Mouse (Mus musculus): Measurements from ENCODE around the gene Mysm1. TPM values are rescaled to one million over a fixed set of nuclear protein-coding genes. Genes with fewer than 3 reads are reported as not detected.

Gene Mysm1
- polyA plus RNA-seq (2017; shearing (Covaris generic)): 10 to 100 TPM; 89.2 to 94.0 TPM

DNA sequence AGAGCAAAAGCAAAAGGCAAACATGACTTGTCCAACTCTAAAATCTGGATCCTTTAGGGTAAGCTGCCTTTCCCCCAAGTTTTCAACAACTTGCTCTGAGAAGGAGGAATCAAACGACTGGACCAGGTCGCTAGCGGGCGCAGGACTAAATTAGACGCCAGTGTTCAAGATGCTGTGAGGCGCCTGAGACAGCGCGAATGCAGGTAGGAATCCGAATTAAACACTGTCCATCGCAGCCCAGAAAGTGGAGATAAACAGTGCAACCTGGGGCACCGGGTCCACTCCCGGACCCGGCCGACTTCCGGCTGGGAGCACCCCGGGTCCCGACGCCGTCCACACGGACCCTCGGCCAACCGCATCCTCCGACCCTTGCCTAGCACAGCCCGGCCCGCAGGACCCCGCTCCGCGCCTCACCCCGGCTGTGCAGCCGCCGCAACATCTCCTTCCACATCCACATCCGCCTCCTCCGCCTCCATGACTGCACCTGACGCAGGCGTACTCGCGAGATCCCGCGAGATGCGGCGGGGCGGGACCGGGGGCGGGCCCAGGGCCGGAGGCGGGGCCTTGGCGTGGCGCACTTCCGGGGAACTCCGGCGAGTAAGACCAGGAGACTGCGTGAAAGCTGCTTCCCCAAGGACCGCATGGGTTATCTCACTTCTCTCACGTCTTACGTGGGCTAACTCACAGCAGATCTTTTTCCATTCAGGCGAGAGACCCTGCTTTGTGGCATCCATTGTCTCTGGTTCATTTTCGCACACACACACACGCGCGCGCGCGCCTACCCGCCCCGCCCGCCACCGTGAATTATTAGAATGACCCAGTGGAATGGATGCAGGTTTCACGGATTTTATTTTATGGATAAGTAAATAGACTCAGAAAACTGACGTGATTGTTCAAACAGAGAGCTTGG, at the start of gene Mysm1:
Gene Mysm1, minus strand, starts transcription at position 511 of the 910 bp plus-strand sequence.
- ATAC-seq: peak; percentile 92

DNA sequence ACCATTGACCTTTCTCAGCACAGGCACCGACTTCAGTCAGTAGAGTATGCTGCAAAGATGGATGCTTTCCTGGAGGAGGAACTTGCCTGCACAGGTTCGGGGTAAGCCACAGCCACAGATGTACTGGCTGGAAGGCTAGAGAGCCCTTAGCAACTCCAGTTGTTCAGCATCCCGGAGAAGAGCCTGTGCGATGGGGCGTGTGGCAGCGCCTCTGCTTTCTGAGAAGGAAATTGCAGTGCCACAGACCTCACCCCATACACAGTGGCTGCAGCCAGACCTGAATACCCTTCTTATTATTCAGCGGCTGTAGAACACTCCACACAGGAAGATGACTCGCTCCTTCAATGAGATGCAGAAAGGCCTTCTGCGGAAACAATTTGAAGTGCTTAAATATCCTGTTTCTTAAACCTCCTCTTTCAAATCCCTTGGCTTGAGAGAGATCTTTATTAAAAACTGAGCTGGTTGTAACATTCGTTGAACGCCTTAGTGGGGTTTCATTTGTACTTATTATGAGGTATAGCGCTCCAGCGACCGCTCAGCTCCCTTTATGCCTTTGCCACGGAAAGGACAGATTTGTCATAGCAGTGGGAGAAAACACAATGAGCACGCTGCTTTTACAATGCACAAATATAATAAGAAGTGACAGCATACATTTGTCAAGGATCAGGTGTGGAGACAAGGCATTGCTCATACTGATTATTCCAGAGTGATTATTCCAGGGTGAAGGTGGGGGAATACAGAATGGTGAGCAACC, 47.1 kb upstream of the Mysm1 start:
- ATAC-seq: no peak

DNA sequence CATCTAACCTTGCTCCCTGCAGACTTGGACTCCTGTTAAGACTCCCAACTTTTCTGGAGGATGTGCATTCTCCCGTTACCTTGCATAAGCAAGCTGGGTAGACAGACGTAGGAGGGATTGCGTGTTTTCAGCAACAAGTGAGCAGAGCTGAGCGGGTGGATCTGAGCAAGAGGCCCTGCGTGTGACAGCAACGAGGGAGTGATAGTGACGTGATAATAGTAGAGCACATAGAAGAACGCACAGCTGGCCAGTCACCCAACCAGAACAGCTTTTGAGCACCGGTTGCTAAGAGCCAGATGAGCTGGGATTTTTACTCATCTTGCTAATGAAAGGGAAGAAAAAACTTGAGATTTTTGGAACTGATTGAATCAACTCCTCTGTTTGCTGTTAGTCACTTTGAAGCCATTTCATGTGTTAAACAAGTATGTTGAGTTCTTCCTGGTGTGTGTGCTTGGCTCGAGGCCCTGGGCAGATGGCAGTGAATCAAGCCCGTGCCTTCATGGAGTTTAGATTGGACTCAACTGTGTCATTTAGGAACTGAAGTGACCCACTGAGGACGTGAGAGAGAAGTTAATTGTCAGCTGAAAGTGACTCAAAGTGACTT, 44.6 kb upstream of the Mysm1 start:
- no peak for ATAC-seq

DNA sequence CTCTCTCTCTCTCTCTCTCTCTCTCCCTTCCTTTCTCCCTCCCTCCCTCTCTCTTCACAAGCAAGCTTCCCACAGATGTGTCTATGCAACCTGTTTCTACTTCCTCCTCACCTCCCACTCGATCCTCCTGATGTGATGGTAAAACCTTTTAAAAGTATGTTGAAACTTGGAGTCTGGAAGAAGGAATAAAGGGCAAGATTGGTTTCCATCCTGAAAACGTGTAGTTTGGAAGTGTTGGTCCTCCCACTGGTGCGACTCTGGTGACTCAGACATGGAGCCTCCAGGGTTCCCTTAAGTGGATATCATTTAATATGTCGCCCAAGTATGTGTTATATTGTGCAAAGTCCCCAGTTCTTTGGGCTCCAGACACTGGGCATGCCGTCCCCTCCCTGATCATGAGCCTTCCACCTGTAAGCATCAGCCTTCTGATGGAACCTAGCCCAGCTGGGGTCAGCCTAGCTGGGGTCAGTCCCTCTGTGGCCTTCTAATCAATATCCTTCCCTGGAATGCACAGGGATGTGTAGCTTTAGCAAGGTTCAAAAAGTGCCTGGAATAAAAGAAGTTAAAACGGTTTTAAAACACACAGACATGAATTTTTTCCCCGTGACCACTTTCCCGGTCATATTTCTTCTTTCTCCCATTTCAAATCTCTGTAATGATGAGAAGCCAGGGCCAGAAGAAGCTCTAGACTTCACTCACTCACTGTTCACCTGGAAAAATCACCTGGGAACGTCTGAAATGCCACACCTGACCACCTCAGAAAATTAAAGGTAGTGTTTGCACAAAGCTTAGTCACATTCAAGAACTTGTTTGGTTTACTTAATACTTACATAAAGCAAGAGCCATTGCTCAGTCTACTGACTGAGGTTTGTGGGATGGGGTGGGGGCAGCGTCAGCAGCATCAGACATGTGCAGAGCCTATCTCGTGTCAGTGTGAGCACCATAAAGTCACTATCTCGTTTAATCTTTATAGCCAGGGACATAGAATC, 43.0 kb upstream of the Mysm1 start:
- ATAC-seq: no peak

DNA sequence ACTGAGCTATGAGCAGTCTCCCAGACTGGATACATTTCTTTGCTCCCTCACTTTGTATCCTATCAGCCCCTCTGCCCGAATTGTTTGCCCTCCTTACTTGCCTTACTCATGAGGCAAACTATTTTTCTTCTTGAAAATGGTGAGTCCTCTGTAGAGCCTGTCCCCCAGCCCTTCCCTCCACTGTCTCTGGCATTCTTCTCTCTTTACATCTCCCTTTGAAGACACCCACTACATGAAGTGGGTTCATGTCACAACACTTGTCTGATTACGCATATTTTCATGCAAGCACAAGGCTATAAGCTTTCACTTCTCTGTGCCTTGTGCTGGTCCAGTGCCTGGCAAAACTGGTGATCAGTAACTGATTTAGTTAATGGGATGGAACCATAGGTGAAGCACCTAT, 41.3 kb upstream of the Mysm1 start:
- ATAC-seq: no peak

DNA sequence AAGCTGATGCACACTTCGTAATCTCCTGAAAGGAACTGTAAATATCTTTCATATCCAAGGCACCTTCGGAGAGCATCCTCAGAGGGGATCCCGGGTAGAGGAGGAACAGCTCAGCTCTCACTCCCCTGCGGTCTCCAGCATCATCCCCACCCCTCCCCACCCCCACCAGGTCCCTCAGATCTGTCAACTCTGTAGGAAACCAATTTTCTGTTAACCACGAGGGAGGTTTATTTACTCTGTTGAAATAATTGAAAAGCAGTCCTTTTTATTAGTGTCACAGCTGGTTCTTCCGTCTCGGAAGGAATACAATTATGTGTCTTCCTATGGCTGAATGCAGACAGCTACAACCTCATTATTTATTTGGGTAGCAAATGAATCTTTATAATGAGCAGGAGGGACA, 39.3 kb upstream of the Mysm1 start:
- ATAC-seq: no peak

DNA sequence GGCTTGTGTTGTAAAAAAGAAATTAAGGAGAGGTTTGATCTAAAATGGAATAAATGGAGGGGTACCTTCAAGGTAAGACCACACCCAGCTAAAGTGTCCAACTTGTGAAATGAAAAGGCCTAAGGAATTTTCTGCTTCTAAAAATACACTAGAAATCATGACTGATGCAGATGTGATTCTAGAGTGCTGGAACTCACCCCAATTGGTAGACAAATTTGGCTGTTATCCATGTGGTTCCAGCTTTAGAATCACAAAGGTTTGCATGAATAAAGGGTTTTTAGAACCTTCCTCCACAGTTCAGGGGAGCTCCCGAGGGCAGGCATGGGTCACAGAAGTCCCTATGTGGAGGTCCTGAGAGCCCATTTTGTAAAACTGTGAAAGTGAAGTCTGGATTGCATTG, 33.8 kb upstream of the Mysm1 start:
- ATAC-seq: no peak

DNA sequence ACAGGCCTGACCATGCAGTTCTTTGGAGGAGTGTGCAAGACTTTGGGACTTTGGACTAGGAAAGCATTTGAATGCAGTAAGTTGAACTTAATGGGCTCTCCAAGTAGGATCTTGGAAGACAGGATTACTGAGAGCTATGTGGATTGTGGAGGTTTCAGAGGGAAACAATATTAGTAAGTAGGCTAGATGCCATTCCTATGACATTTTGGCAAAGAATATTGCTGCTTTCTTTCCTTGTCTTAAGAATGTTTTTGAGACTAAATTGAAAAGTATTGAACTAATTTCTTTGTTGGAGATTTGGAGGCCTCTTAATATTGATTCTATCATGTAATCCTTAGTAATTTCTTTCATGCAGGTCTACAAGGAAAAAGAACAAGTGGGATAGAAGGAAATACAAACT, 33.4 kb upstream of the Mysm1 start:
- no peak for ATAC-seq

DNA sequence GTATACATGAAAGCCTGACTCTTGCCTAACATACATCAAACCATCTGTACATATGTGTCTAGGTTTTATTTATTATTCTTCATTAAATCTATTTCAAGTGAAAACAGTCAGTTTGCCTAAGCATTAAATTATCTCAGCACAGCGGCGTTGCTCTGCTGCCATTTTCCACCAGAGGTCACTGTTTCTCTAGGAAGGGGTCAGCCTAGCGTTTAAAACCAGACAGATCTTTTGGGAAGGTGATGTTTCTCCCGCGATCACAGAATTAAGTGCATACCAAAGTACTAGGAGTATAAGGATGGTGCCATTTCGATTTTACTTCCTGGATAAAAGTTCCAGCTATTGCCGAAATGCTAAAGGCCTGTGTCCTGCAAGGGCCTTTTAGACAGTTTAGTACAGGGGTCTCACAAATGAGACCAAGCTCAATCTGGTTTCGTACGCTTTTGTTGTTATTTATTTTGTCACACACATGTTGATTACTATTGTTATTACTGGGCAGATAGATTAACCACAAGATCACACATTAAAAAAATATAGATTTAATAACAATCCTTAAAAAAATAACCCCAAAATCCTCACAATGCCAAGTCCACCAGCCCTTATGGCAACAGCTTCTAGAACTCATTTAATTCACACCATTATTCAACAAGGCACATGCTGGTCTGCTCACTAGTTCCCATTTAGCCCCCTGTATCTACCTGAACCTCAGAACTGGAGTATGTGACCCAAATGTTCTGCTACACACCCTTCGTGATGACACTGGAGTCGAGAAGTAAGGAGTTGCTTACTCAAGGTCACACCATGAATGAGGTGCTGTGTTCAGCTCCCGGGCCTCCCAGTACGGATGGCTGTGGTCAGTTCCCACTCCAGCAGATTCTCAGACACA, 29.5 kb upstream of the Mysm1 start:
- peak; percentile 79 for ATAC-seq

DNA sequence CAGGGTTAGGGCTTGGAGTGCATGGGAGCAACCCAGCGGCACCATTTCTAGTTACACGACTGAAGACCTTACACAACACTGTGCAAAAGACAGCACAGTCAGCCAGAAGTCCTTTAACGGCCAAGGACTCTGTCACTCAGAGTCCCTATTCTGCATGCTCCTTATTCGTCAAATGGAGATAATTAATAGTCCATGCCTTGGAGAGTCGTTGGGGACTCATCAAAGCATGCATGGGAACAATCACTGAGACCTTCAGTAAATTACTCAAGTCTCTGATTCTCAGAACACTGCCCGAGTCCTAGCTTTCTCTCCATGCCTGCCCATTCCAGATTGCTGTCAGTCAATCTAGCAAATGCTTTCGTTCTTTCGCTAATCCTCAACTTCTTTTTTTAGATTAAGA, 28.9 kb upstream of the Mysm1 start:
- no peak for ATAC-seq

DNA sequence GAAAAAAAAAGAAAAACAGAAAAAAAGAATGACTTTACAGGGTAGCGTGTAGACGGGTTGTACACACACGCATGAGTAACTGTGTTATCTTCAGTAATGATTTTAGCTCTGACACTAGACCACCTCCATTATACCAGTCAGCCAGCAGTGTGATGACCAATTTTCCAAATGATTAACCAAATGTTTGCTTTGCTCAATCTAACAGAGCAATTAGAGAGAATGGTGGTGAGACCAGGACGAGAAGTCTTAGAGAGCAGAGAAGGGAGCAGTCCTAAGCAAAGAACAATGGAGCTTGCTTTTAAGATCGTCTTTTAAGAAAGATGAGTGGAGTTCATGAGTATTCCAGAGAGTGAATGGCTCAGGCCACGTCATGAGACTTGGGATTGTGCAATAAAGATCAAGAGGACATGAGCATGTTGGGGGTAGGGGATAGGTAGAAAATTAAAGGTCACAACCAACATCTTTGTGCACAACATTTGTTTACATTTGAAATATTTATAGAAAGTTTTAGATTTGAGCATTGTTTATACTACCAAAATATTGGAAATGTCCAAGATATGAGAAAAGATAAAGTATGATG, 26.4 kb upstream of the Mysm1 start:
- no peak for ATAC-seq

DNA sequence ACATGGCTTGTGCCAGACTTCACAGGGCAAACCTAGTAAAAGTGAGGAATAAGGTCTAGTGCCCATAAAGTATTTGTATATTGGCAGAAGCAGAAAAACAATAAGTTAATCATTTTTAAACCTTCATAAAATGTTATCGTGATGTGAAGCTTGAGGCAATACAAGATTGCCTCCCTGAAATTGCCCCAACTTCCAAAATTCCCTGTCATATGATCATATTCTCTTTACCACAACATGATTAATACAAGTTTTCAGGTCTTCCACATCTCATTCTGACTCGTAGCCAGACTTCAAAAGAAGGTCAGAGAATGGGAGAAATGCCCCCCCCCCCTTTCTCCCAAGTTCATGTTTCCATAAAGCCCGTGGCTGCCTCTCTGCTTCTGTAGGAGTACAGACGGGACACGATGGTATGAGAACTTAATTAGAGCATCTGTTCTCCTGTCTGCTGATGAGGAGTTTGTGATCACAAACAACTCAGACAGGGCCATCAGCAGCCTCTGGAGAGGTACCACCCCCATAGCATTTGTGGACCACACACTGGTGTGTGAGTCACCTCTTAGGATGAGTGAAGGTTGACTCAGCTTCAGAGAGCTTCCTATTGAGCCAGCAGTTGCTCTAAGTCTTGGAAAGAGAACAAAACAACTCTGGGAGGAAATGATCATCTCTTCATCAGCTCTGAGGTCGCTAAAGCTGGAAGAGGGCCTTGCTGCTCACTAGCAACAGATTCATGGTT, 22.3 kb upstream of the Mysm1 start:
- no peak for ATAC-seq

DNA sequence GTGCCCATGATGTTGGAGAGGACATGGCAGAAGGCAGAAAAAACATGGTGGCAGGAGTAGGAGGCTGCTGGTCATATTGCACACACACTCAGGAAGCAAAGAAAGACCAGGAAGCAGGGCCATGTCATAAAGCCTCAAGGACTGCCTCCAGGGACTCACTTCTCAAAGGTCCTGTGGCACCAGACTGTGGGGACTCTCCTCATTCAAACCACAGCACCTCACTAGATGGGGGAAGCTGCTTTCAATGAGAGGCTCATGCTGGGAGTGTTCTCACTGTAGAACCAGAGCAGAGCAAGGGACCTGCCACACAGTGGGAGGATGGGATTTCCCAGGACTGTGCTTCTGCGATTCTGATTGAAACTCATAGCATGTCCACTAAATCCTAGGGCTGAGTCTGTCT, 21.2 kb upstream of the Mysm1 start:
- ATAC-seq: no peak

DNA sequence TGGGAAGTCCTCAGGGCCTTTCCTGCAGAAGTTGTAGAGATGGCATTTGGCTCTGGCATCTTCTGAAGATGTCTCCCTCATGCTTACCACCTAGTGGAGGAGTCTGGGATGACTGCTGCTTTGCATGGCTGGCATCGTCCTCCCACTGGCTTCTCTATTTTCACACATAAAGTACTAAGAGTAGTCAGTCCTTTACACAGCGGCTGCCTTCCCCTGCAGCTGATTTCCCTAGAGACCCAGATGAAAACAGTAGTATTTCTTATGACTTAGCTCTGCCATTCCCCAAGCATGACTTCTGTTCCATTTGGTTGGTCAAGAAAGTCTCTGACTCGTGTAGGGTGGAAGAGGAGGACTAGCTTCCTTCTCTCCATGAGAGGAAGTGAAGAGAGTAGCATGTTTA, 20.3 kb upstream of the Mysm1 start:
- peak; percentile 54 for ATAC-seq

DNA sequence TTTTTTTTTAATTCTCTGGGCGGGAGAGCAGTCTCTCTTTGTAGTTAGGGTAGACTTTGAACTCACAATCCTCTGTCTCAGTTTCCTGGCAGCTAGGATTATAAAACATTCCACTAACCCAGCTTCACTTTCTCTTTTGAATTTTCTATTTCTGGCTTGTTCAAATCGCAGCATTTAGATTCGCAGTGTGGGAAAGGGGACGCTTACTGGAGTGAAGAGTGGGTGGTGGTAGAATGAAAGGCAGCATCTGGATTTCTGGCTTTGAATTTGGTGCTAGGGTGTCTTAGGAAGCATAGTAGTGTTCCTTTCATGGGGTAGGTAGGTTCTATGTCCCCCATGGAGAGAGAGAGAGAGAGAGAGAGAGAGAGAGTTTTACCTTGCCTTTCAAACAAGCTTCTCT, 17.0 kb upstream of the Mysm1 start:
- ATAC-seq: no peak

DNA sequence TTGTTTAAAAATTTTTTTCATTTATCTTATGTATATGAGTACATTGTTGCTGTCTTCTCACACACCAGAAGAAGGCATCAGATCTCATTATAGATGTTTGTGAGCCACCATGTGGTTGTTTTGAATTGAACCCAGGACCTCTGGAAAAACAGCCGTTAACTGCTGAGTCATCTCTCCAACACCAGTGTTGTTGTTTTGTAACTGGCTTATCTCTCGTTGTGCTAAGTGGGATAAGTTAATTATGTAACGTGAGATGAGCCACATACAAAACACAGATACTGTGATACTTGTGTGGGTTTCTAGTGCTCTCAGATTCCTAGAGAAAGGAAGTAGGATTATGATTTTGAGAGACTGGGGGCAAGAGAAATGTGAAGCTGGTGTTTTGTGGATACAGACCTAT, 11.3 kb upstream of the Mysm1 start:
- ATAC-seq: no peak

DNA sequence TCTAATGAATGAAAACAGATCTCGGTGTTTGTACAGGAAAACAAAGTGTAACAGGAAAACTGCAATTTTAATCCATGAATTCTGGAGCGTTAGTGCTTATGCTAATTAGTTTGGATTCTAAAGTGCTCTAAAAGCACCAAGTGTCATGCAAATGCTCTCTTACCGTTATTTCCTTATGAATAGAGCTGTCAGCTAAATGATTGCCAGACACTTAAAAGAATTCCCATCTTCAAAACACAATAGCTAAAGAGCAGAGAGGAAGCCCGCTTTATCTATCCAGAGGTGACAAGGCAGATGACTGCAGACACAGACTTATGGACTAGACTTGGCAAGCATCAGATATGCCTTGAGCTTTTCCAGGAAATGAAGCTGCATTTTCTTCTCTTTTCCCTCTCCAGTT, 8.8 kb upstream of the Mysm1 start:
- ATAC-seq: no peak

DNA sequence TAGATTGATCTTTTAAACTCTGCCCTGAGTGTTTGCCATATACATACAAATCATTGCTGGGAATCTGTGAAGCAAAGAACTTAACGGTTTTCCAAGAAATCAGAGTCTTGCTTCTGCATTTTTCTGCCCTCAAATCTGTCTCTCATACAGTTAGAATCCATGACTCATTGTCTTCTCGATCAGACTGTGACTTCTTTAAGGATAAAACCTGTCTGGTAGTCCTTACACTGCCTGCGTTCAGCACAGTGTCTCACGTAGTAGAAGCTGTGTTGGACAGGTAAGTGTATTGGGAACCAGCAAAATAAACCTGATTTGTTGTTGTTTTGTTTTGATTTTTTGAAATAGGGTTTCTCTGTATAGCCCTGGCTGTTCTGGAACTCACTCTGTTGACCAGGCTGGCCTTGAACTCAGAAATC, 608 bp upstream of the Mysm1 start:
- ATAC-seq: no peak

DNA sequence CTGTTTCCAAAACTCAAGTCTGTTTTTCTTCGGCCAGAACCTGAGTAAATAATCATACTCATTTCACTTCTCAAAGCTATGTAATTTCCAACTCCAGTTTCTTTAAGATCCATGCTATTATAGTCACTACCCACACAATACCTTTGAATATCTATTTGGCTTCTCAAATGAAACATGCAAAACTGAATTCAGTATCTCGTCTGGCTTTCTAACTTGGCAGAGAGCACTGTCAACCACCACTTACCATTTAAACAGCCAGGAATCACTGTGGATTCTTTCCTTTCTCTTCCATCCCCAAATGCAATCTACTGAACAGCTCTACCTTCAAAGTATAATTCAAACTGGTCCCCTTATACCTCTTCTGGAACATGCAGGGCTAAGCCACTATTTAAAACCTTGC, 5.6 kb downstream of the Mysm1 start:
- ATAC-seq: no peak

DNA sequence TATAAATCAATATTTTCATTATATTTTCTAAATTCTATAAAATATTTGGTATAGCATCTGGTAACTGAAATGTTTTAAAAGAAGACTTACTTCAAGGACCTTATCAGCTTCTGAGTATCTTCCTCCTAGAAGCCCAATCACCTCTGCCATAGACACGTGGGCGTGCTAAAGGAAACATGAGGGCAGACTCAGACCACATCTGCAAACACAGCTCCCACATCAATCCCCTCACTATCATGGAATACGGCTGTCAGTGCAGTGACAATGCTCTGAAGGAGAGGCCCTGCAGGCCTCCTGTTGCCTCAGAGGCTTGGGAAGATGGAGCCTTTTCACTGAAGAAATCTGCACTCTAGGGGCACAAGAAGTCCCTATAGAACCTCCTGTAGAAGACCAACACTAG, 26.1 kb downstream of the Mysm1 start:
- no peak for ATAC-seq
